Mouse (Mus musculus): ENCODE measurements around the gene Lrrc4b.

Gene Lrrc4b

DNA sequence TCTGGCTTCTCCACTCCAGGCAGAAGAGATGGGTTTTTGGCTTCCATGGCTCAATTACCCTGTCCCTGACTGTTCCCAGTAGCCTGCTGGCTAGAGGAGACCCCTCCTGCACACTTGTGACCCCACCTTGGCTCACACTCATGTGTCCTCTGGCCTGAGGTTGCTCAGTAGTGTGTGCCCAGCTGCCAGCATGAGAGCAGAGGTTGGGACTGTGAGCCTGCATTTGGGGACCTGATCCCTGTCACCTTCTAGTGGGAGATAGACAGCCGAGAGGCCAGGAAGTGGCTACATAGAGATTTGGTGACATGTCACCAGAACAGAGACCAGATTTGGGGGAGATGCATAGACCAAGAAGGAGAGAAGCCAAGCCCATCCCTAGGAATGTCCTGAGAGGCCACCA lies 8.4 kb downstream of the Lrrc4b start:
- no peak for DNase-seq (ENCODE audit: low read depth)

DNA sequence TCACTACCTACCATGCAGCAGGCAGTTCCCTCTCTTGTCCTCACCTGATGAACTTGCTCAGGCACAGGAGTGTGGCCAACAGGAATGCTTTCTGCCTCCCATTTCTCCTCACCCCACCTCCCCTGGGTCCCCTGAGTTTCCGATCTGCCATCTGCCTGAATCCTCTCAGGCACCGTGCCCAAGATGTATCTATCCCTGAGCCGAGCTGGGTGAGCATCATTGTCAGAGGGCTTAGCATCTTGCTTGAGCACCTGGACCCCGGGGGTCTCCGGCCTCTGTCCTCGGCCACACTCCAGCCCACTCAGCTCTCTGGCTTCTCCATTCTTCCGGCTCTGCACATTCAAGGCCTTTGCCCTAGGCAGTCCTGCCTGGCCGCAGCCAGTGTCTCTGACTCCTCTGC lies 9.1 kb downstream of the Lrrc4b start:
- DNase-seq (ENCODE audit: low read depth): no peak

DNA sequence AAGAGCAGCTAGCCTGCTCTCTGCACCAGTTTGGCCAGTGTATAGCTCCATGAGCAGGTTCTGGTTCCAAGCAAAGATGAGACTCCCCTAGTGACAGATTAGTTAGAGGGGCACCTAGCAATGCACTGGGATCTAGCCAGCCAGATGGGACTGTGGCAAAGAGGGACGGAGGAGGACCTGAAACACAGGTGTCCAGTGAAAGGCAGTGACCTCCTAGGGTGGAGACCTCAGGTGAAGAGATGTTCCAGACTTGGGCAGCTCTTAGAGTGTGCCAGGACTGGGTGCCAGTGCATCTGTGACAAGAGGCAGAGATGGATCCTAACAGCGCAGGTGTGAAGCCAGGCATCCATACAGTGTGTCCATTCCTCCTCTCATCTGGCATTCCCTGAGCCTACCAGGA lies 10.9 kb downstream of the Lrrc4b start:
- DNase-seq (ENCODE audit: low read depth): no peak

DNA sequence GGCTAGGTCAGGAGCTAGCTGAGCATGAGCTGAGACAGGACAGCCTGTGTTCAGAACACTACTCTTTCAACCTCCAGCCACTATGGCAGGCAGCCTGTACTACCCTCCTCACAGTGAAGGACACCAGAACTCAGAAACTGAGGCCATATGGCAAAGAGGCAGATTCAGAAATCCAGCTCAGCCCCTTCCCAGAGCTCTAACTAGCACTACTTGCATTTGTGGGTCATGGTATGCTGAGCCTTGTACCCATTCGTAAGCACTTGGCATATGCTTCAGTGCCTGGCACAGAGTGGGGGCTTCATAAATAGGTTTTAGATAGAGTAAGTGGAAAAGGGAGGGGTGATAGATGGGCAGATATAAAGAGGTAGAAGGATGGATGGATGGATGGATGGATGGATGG lies 11.7 kb downstream of the Lrrc4b start:
- DNase-seq (ENCODE audit: low read depth): no peak

DNA sequence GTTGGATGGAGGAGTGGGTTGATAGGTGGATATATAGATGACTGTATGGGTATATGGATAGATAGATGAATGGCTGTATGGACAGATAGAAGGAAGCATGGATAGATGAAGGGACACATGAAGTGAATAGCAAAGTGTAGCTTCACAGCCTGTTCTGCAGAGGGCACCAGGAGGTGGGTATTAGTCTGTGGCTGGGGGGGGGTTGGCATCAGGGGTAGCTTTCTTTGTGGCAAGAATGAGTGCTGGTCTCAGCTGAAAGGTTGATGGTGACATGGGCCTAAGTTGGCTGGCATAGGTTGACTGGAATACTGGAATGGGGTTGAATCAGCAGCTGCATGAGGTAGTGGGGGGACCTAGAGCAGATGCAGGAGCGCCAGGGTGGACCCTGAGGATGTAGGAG lies 12.4 kb downstream of the Lrrc4b start:
- no peak for DNase-seq (ENCODE audit: low read depth)

DNA sequence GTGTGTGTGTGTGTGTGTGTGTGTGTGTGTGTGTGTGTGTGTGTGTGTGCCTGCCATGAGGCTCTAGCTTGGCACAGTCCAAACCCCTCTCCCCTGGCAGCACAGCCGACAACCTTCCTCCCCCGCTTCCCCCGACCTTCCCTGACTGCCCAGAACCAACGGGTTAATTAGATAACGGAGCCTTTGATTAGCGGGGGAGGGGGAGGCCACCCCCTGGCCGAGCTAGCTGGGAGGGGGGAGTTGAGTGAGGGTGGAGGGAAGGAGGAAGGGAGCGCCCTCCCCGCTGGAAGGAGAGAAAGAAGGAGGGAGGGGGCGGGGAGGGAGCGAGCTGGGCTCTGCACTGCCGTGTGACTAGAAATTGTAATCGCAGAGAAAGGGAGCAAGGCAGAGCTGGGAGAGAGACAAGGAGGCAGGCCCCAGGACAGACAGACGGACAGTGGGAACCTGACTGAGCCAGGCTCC lies 12.9 kb downstream of the Lrrc4b start:
- no peak for DNase-seq (ENCODE audit: low read depth)

DNA sequence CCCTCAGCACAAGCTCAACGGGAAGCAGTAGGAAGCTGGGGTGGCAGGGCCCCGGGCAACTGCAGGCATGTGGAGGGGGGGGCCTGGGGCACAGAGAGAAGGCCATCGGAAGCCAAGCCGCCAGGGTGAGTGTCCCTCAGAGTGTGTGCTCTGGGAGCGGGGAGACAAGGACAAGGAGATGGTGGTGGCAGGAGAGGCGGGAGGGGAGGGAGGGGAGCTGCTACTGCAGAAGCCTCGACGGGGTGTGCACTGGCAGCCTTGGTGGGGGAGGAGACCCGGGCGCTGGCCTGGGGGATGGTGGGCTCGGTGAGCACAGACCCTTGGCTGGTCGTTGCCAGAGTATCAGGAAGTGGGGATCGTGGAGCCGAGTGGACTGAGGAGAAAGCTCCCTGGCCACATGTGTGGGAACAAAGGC lies 13.6 kb downstream of the Lrrc4b start:
- no peak for DNase-seq (ENCODE audit: low read depth)

DNA sequence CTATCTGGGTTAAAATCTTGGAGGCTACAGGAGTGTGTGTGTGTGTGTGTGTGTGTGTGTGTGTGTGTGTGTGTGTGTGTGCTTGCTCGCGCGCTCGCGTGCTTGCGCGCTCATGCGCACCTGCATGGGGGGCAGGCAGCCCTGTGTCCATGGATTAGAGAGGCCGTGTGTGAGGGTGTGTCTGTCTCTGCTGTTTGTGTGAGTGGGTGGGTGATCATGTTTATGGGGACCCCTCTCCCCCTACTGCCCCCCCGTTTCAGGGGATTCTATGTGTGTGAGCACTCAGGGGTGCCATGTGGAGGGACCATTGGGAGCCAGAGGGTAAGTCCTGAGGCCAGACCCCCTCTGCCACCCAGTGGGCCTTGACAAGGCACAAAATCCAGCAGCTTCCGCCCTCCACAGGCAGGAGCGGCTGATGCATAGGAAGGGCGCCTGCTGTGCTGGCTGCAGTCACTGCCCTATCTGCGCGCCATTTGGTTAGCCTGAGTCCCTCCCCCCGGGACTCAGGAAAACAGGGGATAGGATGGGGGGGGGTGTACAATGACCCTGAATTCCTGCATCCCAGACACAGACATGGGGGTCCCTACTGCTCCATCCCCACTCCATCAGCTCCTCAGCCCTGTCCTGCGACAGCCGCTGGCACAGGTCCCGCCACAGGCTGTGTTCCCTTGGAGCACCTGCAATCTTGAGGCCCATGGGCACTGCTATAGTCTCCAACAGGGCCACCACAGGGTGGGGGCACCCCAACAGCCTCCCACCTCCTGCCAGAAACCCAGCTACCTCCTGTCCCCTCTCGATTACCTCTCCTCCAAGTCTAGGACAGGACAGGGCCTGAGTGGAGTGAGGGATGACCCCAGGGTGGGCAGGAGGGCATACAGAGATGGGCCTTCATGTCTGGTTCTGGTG lies 14.7 kb downstream of the Lrrc4b start:
- DNase-seq (ENCODE audit: low read depth): no peak

DNA sequence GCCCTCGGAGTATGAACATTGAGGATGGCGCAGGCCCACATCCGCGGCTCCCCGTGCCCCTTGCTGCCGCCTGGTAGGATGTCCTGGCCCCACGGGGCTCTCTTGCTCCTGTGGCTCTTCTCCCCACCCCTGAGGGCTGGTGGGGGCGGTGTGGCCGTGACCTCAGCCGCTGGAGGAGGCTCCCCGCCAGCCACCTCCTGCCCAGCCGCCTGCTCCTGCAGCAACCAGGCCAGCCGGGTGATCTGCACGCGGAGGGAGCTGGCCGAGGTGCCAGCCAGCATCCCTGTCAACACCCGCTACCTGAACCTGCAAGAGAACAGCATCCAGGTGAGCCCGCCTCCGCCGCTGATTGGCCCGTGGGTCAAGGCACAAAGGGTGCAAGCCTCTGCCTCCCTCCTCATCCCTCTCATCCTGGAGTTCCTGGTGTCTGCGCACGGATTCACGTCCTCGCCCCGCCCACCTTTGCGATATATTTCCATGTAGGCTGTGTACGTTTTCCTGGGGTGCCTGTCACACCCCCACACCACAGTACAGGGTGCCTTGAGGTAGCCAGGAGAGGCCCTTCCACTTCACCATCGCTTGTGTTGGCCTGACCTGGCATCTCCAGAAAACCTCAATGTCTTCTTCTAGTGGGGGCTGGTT lies 16.2 kb downstream of the Lrrc4b start:
- DNase-seq (ENCODE audit: low read depth): no peak

DNA sequence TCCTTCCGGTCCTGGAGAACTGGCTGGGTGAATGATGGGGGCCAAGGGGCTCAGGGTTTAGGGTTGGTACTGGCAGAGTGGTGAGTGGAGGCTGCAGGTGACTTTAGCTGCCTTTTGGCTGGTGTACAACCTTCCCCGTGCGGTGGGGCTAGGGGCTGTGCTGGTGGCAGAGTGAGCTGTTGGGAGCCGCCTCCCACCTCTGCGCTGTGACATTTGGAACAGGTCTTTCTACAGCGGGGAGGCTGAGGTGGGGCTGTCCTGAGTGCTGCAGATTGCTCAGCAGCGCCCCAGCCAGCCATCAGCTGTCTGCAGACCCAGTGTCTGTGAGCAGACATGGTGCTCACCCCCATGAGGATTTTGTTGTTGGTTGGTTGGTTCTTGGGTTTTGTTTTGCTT lies 16.7 kb downstream of the Lrrc4b start:
- no peak for DNase-seq (ENCODE audit: low read depth)

DNA sequence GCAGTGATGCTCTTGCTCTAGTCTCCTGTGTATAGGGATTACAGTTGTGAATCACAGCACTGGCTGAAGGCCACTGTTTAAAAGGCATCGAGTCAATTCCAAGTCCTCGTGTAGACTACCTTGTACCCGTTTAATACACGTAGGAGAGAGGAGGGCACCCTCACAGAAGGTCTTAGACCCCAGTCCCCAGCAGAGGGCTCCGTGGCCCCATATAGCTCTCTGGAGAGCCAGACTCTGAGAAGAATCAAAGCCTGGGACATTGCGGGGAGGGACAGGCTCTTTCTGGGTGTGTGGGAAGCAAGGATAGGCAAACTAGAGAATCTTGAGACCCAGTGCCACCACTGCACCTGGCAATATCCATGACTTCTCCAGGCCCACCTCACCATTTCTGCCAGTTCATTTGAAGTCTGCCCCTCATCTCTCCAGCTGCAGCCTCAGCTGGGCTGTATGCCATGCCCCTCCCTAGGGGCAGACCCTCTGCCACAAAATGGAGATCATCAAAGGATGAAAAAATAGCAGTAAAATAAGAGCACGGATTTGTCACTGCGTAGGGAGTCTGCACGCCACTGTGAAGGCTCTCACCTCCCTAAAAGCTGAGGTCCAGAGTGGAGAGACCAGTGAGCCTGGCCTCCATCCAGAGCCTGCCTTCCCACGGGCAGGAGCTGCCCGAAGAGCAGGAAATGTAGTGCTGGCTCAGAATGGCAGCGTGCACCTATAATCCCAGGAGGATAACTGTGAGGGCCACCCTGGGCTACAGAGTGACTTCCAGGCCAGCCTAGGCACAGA lies 17.4 kb downstream of the Lrrc4b start:
- no peak for DNase-seq (ENCODE audit: low read depth)

DNA sequence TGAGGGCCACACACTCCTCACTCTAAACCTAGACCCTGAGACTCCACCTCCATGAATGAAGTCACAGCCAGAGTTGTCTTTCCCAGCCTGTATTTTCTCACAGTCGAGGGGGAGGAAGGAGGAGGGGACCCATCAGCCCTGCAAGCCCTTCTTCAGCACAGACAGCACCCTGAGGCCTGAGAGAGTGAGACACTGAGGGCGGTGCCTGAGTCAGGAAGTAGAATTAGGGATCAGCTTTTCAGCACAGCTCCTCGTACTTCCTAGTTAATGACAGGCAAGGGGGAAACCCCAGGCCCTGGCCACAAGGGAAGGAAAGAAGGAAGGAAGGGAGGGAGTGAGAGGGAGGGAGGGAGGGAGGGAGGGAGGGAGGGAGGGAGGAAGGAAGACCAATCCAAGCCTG lies 24.4 kb downstream of the Lrrc4b start:
- no peak for DNase-seq (ENCODE audit: low read depth)

DNA sequence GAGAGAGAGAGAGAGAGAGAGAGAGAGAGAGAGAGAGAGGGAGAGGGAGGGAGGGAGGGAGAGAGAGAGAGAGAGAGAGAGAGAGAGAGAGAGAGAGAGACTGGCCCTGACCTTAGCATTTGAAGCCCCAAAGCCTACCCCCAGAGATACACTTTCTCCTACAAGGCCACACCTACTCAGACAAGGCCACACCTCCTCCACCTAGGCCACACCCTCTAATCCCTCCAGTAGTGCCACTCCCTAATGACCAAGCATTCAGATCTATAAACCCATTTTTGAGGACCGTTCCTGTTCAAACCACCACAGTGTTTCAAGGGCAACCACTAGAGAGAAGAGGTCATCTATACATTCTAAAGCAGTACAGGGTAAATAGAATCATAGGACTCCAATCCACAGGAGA lies 27.5 kb downstream of the Lrrc4b start:
- no peak for DNase-seq (ENCODE audit: low read depth)

DNA sequence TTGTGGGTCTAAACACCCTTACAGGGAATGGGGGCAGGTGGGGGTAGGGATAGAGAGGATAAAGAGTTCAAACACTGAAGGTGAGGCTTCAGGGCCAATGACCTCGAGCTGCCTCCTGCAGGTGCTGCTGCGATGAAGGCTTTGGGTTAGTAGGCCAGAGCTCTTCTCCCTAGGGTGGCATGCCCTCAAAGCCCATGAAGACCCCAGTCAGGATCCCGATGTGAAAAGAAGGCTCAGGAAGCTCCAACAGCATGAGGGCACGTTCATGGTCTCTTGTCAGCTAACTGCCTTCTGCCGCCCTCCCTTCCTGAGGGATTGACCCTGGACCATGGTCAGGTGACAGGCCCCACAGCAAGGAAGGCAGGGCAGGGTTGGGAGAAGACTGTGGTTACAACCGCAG lies 31.2 kb downstream of the Lrrc4b start:
- no peak for DNase-seq (ENCODE audit: low read depth)

DNA sequence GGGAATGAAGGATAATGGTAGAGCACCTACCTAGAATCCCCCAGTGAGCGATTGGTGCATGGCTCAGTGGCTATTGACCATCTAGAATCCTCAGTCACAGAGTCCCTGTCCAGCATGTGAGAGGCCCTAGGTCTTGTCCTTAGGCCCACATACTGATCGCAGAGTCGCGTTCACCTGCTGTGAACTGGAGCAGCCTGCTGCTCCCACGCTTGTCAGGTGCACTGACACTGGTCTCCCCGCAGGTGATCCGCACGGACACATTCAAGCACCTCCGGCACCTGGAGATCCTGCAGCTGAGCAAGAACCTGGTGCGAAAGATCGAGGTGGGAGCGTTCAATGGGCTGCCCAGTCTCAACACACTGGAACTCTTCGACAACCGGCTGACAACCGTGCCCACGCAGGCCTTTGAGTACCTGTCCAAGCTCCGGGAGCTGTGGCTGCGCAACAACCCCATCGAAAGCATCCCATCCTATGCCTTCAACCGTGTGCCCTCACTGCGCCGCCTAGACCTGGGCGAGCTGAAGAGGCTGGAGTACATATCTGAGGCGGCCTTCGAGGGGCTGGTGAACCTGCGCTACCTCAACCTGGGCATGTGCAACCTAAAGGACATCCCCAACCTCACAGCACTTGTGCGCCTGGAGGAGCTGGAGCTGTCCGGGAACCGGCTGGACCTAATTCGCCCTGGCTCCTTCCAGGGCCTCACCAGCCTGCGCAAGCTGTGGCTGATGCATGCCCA lies 32.1 kb downstream of the Lrrc4b start:
- DNase-seq (ENCODE audit: low read depth): no peak

DNA sequence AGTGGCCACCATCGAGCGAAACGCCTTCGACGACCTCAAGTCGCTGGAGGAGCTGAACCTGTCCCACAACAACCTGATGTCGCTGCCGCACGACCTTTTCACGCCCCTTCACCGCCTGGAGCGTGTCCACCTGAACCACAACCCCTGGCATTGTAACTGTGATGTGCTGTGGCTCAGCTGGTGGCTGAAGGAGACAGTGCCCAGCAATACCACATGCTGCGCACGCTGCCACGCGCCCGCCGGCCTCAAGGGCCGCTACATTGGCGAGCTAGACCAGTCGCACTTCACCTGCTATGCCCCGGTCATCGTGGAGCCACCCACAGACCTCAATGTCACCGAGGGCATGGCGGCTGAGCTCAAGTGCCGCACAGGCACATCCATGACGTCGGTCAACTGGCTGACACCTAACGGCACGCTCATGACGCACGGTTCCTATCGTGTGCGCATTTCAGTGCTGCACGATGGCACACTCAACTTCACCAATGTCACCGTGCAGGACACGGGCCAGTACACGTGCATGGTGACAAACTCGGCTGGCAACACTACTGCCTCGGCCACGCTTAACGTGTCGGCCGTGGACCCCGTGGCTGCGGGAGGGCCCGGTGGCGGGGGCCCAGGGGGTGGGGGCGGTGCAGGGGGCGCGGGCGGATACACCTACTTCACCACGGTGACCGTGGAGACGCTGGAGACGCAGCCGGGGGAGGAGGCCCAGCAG lies 32.8 kb downstream of the Lrrc4b start:
- no peak for DNase-seq (ENCODE audit: low read depth)

DNA sequence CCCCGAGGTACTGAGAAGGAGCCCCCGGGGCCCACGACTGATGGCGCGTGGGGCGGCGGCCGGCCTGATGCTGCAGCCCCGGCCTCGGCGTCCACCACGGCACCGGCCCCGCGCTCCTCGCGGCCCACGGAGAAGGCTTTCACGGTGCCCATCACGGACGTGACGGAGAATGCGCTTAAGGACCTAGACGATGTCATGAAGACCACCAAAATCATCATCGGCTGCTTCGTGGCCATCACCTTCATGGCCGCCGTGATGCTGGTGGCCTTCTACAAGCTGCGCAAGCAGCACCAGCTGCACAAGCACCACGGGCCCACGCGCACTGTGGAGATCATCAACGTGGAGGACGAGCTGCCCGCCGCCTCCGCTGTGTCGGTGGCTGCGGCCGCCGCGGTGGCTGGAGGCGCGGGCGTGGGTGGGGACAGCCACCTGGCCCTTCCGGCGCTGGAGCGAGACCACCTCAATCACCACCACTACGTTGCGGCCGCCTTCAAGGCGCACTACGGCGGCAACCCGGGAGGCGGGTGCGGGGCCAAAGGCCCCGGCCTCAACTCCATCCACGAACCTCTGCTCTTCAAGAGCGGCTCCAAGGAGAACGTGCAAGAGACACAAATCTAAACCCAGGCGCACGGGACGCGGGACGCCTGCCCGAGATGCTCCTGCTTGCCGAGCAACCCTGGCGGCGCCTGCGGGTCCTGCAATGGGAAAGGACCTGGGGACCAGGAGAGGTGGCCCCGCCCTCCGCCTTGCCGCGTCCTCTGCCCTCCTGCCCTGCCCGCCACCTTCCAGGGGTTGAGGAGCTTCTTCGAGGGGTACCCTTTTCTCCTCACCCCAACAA lies 33.6 kb downstream of the Lrrc4b start:
- no peak for DNase-seq (ENCODE audit: low read depth)

DNA sequence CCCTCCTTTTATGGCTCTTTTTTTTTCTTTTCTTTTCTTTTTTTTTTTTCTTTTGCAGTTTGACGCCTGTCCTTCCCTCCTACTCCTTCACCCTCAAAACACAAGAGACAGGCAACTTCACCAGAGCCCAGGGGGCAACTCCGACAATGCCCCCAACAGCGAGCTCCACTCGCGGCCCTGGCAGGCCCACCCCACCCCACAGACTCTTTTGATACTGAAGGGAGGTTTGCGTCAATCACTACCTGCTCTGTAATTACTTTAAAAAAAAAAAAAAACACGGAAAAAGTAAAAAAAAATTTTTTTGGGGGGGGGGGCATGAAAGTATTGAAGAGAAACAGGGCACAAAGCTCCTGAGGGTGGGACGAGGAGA lies 34.2 kb downstream of the Lrrc4b start:
- no peak for DNase-seq (ENCODE audit: low read depth)

DNA sequence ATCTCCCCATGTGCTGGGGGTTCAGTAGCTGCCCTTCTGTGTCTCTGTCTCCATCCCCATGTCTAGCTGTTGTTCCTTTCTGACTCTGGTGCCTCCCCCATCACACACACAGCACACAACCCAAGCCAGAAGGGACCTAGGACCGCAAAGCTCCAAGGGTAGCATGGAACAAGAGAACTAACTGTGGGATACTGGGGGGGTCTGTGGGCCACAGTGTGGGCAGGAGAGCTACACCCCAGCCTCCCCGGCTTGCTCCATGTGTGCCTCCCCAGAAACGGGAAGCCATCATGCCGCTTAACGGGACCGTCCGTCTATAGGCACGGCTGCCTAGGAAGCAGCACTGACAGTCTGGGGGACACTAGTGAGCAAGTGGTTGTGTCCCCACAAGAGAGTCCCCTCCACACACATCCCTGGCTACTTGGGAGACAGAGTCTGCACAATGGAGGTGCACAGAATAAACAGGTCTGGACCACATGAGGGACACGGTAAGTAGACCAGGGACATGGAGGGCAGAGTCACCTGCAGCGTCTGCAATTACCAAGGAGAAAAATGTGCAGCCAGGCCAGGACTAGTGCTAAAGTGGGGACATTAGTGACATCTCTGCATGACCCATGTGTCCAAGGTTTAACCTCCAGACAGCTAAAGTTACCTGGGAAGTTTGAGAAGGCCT lies 34.9 kb downstream of the Lrrc4b start:
- DNase-seq (ENCODE audit: low read depth): no peak

DNA sequence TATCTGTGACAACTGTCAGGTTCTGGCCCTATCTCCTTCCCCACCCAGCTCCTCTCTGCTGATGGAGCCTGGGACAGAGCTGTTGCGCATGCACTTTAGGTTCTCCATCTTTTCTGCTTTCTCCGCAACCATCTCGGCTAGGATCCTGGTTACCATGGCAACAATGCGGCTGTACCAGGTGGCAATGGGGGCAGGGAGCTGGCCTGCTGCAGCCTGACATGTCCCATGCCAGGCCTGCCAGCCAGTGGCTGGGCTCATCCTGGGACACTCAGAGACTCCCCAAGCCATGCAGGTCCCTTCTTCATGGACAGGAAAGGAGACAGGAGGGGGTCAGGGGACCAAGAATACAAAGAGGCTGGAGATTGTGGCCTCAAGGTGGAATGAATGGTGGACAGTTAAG lies 35.7 kb downstream of the Lrrc4b start:
- DNase-seq (ENCODE audit: low read depth): no peak
